Mouse (Mus musculus) CH12.LX (cell line): ENCODE measurements around the gene Plxna2. TPM values are rescaled to one million over a fixed set of nuclear protein-coding genes. Genes with fewer than 3 reads are reported as not detected.

Experiments
- DNase-seq: peaks from one replicate; pipeline ENCODE4 v3.0.0-alpha.2; 2013; ENCODE audit errors: extremely low read depth
- H3K27ac ChIP-seq: 2 replicates; pipeline ENCODE4 v1.5.1; 2012; ENCODE audit warnings: low read depth, mild to moderate bottlenecking, control low read depth, moderate library complexity; ENCODE audit not compliant: insufficient read depth
- H3K27me3 ChIP-seq: replicated peaks from 2 replicates; pipeline ENCODE3; 2012; ENCODE audit warnings: inconsistent platforms
- H3K36me3 ChIP-seq, 2 experiments: replicated peaks in 1 of 2; 2 replicates each; pipeline versions ENCODE3 to v1.6.1; 2012; ENCODE audit warnings: inconsistent platforms in 1 of 2, low read length in 1 of 2, mild to moderate bottlenecking in 1 of 2, mixed read lengths in 1 of 2, moderate library complexity in 1 of 2; ENCODE audit not compliant: control insufficient read depth in 1 of 2, insufficient read depth in 1 of 2
- H3K4me1 ChIP-seq, 2 experiments: 2 replicates each; pipeline ENCODE4 v1.6.1; 2012; ENCODE audit warnings: inconsistent platforms in 1 of 2, moderate library complexity in 1 of 2; ENCODE audit not compliant: insufficient read depth in 2 of 2, control insufficient read depth in 1 of 2
- H3K4me2 ChIP-seq: 2 replicates; pipeline ENCODE4 v1.6.1; 2012; ENCODE audit warnings: low read depth, mild to moderate bottlenecking, control low read depth; ENCODE audit not compliant: poor library complexity, insufficient read depth, severe bottlenecking
- H3K4me3 ChIP-seq, 3 experiments: fragments of 150-350 bp in 1 of 3; sonication (generic) in 1 of 3; replicated peaks in 1 of 3; 2 replicates each; pipeline versions ENCODE3 to v1.5.1; 2011 to 2012; ENCODE audit warnings: low read depth in 2 of 3, low read length in 2 of 3, mild to moderate bottlenecking in 2 of 3, moderate library complexity in 2 of 3, control low read depth in 1 of 3, improper control_type of control experiment in 1 of 3, inconsistent platforms in 1 of 3, mixed read lengths in 1 of 3; ENCODE audit not compliant: poor library complexity in 1 of 3
- H3K79me2 ChIP-seq: replicated peaks from 2 replicates; pipeline ENCODE4 v1.6.1; 2012; ENCODE audit warnings: mild to moderate bottlenecking, moderate library complexity; ENCODE audit not compliant: control insufficient read depth, poor library complexity, insufficient read depth, severe bottlenecking; ENCODE audit errors: extremely low read depth
- H3K9ac ChIP-seq: 2 replicates; pipeline ENCODE4 v1.6.1; 2012; ENCODE audit warnings: low read depth, mild to moderate bottlenecking, control low read depth, moderate library complexity; ENCODE audit not compliant: insufficient read depth
- H3K9me3 ChIP-seq: replicated peaks from 2 replicates; pipeline ENCODE3; 2012; ENCODE audit warnings: low read length, inconsistent platforms, mixed read lengths
- CTCF ChIP-seq, 2 experiments: IDR thresholded peaks in 1 of 2; conservative IDR thresholded peaks in 1 of 2; 2 replicates each; pipeline ENCODE4 v1.5.1; 2011 to 2012; ENCODE audit warnings: low read depth in 2 of 2, low read length in 2 of 2, improper control_type of control experiment in 1 of 2, inconsistent platforms in 1 of 2, mild to moderate bottlenecking in 1 of 2, moderate library complexity in 1 of 2
- E2F4 ChIP-seq: IDR thresholded peaks from 2 replicates; pipeline ENCODE4 v1.6.1; 2011; ENCODE audit warnings: low read depth, low read length, improper control_type of control experiment; ENCODE audit not compliant: insufficient replicate concordance
- EP300 ChIP-seq: IDR thresholded peaks from 2 replicates; pipeline ENCODE4 v1.6.1; 2011; ENCODE audit warnings: low read length, improper control_type of control experiment
- ETS1 ChIP-seq: conservative IDR thresholded peaks from 2 replicates; pipeline ENCODE4 v1.6.1; 2012; ENCODE audit warnings: low read depth, mild to moderate bottlenecking, inconsistent platforms, low read length, improper control_type of control experiment, moderate library complexity
- HCFC1 ChIP-seq: IDR thresholded peaks from 2 replicates; pipeline ENCODE4 v1.6.1; 2012; ENCODE audit warnings: low read depth, mild to moderate bottlenecking, inconsistent platforms, low read length, improper control_type of control experiment
- IRF4 ChIP-seq: IDR thresholded peaks from 2 replicates; pipeline ENCODE4 v1.6.1; 2014; ENCODE audit warnings: low read depth, mild to moderate bottlenecking, inconsistent platforms, low read length, improper control_type of control experiment
- JUND ChIP-seq: conservative IDR thresholded peaks from 2 replicates; pipeline ENCODE4 v1.6.1; 2011; ENCODE audit warnings: low read depth, low read length, improper control_type of control experiment
- KAT2A ChIP-seq: IDR thresholded peaks from 2 replicates; pipeline ENCODE4 v1.6.1; 2012; ENCODE audit warnings: low read length, improper control_type of control experiment, inconsistent platforms; ENCODE audit not compliant: insufficient replicate concordance
- MAFK ChIP-seq: IDR thresholded peaks from 2 replicates; pipeline ENCODE4 v1.6.1; 2011; ENCODE audit warnings: low read length, improper control_type of control experiment; ENCODE audit not compliant: insufficient replicate concordance
- MAX ChIP-seq: IDR thresholded peaks from 2 replicates; pipeline ENCODE4 v1.6.1; 2011; ENCODE audit warnings: low read length, improper control_type of control experiment
- MYC ChIP-seq: IDR thresholded peaks from 2 replicates; pipeline ENCODE4 v1.6.1; 2011; ENCODE audit warnings: low read depth, mild to moderate bottlenecking, improper control_type of control experiment, low read length
- PAX5 ChIP-seq: IDR thresholded peaks from 2 replicates; pipeline ENCODE4 v1.6.1; 2012; ENCODE audit warnings: low read length, inconsistent platforms, mixed read lengths
- POLR2A ChIP-seq: IDR thresholded peaks from 2 replicates; pipeline ENCODE4 v1.6.1; 2011; ENCODE audit warnings: low read depth, mild to moderate bottlenecking, improper control_type of control experiment, low read length
- RAD21 ChIP-seq: IDR thresholded peaks from 2 replicates; pipeline ENCODE4 v1.6.1; 2011; ENCODE audit warnings: low read depth, mild to moderate bottlenecking, low read length, improper control_type of control experiment, moderate library complexity
- RCOR1 ChIP-seq: conservative IDR thresholded peaks from 2 replicates; pipeline ENCODE4 v1.6.1; 2012; ENCODE audit warnings: low read depth, mild to moderate bottlenecking, inconsistent platforms, low read length, improper control_type of control experiment
- TBP ChIP-seq: conservative IDR thresholded peaks from 2 replicates; pipeline ENCODE4 v1.6.1; 2011; ENCODE audit warnings: low read depth, low read length, improper control_type of control experiment
- UBTF ChIP-seq: IDR thresholded peaks from 2 replicates; pipeline ENCODE4 v1.6.1; 2012; ENCODE audit warnings: low read depth, mild to moderate bottlenecking, inconsistent platforms, low read length, improper control_type of control experiment, moderate library complexity
- USF1 ChIP-seq: IDR thresholded peaks from 2 replicates; pipeline ENCODE4 v1.6.1; 2014; ENCODE audit warnings: low read depth, mild to moderate bottlenecking, inconsistent platforms, low read length, improper control_type of control experiment
- USF2 ChIP-seq: conservative IDR thresholded peaks from 2 replicates; pipeline ENCODE4 v1.6.1; 2011; ENCODE audit warnings: low read depth, low read length, improper control_type of control experiment
- ZC3H11A ChIP-seq: IDR thresholded peaks from 2 replicates; pipeline ENCODE4 v1.6.1; 2012; ENCODE audit warnings: low read depth, mild to moderate bottlenecking, inconsistent platforms, low read length, improper control_type of control experiment
- ZMIZ1 ChIP-seq: IDR thresholded peaks from 2 replicates; pipeline ENCODE4 v1.6.1; 2012; ENCODE audit warnings: low read depth, mild to moderate bottlenecking, inconsistent platforms, low read length, improper control_type of control experiment
- ZNF384 ChIP-seq: IDR thresholded peaks from 2 replicates; pipeline ENCODE4 v1.6.1; 2012; ENCODE audit warnings: low read depth, low read length, improper control_type of control experiment, inconsistent platforms
- dilution Hi-C: fragments of 300-500 bp; cut with MboI; formaldehyde crosslinking; loops from 2 replicates; pipeline ENCODE4 v1.14.3; 2020; ENCODE audit warnings: low sequenced_read_pairs; ENCODE audit not compliant: extremely low pct_unique_long_range_greater_than_20kb, extremely low pct_ligation_motif_present
- in situ Hi-C: fragments of 300-500 bp; cut with MboI; formaldehyde crosslinking; loops from 3 replicates; pipeline ENCODE4 v1.14.3; 2019; ENCODE audit warnings: low sequenced_read_pairs, low pct_ligation_motif_present, low pct_unique_long_range_greater_than_20kb, mixed read lengths
- polyA plus RNA-seq: library from polyadenylated mRNA; unstranded; fragments of >175 nt; gene quantifications from 2 replicates; pipeline ENCODE4 v1.2.1, GENCODE M21; 2012; ENCODE audit warnings: low read depth; ENCODE audit not compliant: insufficient read length
- total RNA-seq, 2 experiments: library from RNA; depleted of rRNA; stranded (reverse); fragments of 300-350 nt in 1 of 2; fragments of >200 nt in 1 of 2; gene quantifications; 2 replicates each; pipeline ENCODE4 v1.2.3; 2012 to 2014

Plxna2 gene
- total and polyA plus RNA-seq, 3 experiments: 0.04 to 0.05 (median 0.04) TPM

- Histone ChIP-seq H3K27me3 (no peaks in the 10 kb centered on the region), H3K36me3 (no peaks in the 10 kb centered on the region), H3K9ac (no peak overlapping the region), H3K4me2 (no peak overlapping the region), H3K4me3 (no peak overlapping the region), H3K79me2 (no peaks in the 10 kb centered on the region), H3K4me1 (no peaks in the 10 kb centered on the region), H3K9me3 (no peaks in the 10 kb centered on the region), H3K27ac (no peak overlapping the region)
- dilution Hi-C loops: no loop called here
- no peak for DNase-seq
- in situ Hi-C loops: no loop called here
- TF ChIP-seq MYC: no peak
- TF ChIP-seq HCFC1: no peak
- no peak for TF ChIP-seq MAX
- TF ChIP-seq USF2: no peak
- no peak for TF ChIP-seq PAX5
- TF ChIP-seq IRF4: no peak
- TF ChIP-seq POLR2A: no peak
- no peak for TF ChIP-seq ZC3H11A
- no peak for TF ChIP-seq USF1
- no peak for TF ChIP-seq ZNF384
- no peak for TF ChIP-seq KAT2A
- no peak for TF ChIP-seq CTCF (conservative IDR thresholded peaks at IDR 0.05 in 1 of 2, IDR thresholded peaks at IDR 0.05 in 1 of 2; ENCODE audit: low read depth in 2 of 2, low read length in 2 of 2)
- TF ChIP-seq TBP: no peak
- TF ChIP-seq JUND: no peak
- no peak for TF ChIP-seq EP300
- TF ChIP-seq MAFK: no peak
- TF ChIP-seq ETS1: no peak
- TF ChIP-seq ZMIZ1: no peak
- TF ChIP-seq E2F4: no peak
Observed at GRCm38 (mm10) chr1:194734836-194735235, 116.8 kb downstream of the Plxna2 start.

- Histone ChIP-seq H3K27ac (no peak overlapping the region), H3K4me1 (no peaks in the 10 kb centered on the region), H3K9me3 (no peaks in the 10 kb centered on the region), H3K79me2 (no peaks in the 10 kb centered on the region), H3K36me3 (no peaks in the 10 kb centered on the region), H3K4me3 (no peak overlapping the region), H3K4me2 (no peak overlapping the region), H3K9ac (no peak overlapping the region), H3K27me3 (no peaks in the 10 kb centered on the region)
- TF ChIP-seq UBTF (no peak), ETS1 (no peak), RCOR1 (no peak), RAD21 (no peak)
- in situ Hi-C loops: no loop called here
- dilution Hi-C loops: no loop called here
- no peak for DNase-seq
Observed at GRCm38 (mm10) chr1:194739894-194740293, 121.9 kb downstream of the Plxna2 start.
